Mouse (Mus musculus) midbrain, embryonic 11.5 days (tissue): ENCODE data around the gene Speer4b. TPM values are rescaled to one million over a fixed set of nuclear protein-coding genes. Genes with fewer than 3 reads are reported as not detected.
A peak's percentile ranks its signal among the peaks of the same experiment; 100 is the strongest.
"Not testable (repeated sequence)": the region's sequence is repeated elsewhere in the genome, so short reads cannot be mapped to it uniquely, and the experiment has no call there.

Source experiments
- ATAC-seq: fragments of 200-750 bp; cut with Nextera tagmentation; 2 replicates; pipeline ENCODE4 v1.8.0; 2017; ENCODE audit warnings: moderate TSS enrichment, moderate library complexity; ENCODE audit not compliant: low FRiP score
- DNase-seq: peaks from one replicate; pipeline ENCODE4 v3.0.0; 2015; ENCODE audit warnings: low spot score; ENCODE audit errors: missing footprints
- H3K27ac ChIP-seq: fragments of 300-500 bp; sonication (generic); 2 replicates; pipeline ENCODE4 v1.5.1; 2014; ENCODE audit warnings: low read depth, low read length
- H3K27me3 ChIP-seq: fragments of 300-500 bp; sonication (generic); 2 replicates; pipeline ENCODE4 v1.6.1; 2014; ENCODE audit warnings: mild to moderate bottlenecking, low read length, moderate library complexity, mixed read lengths; ENCODE audit not compliant: control insufficient read depth, insufficient read depth
- H3K36me3 ChIP-seq: fragments of 300-500 bp; sonication (generic); 2 replicates; pipeline ENCODE4 v1.6.1; 2014; ENCODE audit warnings: mild to moderate bottlenecking, low read length, moderate library complexity, mixed read lengths; ENCODE audit not compliant: control insufficient read depth, insufficient read depth
- H3K4me1 ChIP-seq: fragments of 300-500 bp; sonication (generic); 2 replicates; pipeline ENCODE4 v1.6.1; 2014; ENCODE audit warnings: low read length; ENCODE audit not compliant: control insufficient read depth, insufficient read depth
- H3K4me2 ChIP-seq: fragments of 300-500 bp; sonication (generic); 2 replicates; pipeline ENCODE4 v1.6.1; 2014; ENCODE audit warnings: mild to moderate bottlenecking, moderate library complexity
- H3K4me3 ChIP-seq: fragments of 300-500 bp; sonication (generic); 2 replicates; pipeline ENCODE4 v1.5.1; 2014; ENCODE audit warnings: low read depth, low read length
- H3K9ac ChIP-seq: fragments of 300-500 bp; sonication (generic); 2 replicates; pipeline ENCODE4 v1.6.1; 2014; ENCODE audit warnings: low read length
- H3K9me3 ChIP-seq: fragments of 300-500 bp; sonication (generic); 2 replicates; pipeline ENCODE4 v1.6.1; 2016; ENCODE audit warnings: low read length; ENCODE audit not compliant: control insufficient read depth
- WGBS: fragments of 180-500 bp; shearing (Covaris S2); extraction: QIAGEN DNeasy Blood & Tissue Kit; methylation state at CpG from one replicate; pipeline ENCODE4 v1.1.7; 2014; 5-methylcytosine and 5-hydroxymethylcytosine counted together
- polyA plus RNA-seq: library from polyadenylated mRNA; unstranded; fragments of >200 nt; fragmentation: Nextera tagmentation; extraction: Ambion mirVana; gene quantifications from 2 replicates; pipeline ENCODE4 v1.2.1, GENCODE M21; 2014

The Speer4b gene
- polyA plus RNA-seq = not detected in 2 replicates

DNA sequence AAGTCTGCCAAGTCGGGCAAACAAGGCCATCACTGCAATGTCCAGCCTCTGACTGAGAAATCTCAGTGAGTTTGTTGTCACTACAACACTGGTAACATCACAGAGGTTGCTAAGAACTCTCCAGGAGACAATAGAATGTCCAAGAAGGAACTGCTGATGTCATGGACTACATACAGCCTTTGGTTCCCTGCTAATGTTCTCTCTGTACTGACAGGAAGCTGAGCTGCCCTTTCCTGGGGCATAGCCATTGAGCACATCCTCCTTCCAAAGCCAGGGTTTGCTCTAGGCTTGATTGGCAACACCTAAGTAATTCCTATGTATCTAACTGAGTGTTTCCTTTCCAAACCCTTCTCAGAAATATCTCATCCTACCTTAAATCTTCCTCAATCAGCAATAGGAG, at the start of gene Speer4b:
Gene Speer4b (minus strand): TSS at position 101 of the 400 bp plus-strand sequence.
- 65% methylated on average over 1 of the region's 1 CpGs for WGBS
- H3K4me3 ChIP-seq, H3K4me1 ChIP-seq, H3K27me3 ChIP-seq, H3K4me2 ChIP-seq, ATAC-seq, H3K36me3 ChIP-seq, H3K9me3 ChIP-seq, H3K9ac ChIP-seq, H3K27ac ChIP-seq, DNase-seq: not testable (repeated sequence)

DNA sequence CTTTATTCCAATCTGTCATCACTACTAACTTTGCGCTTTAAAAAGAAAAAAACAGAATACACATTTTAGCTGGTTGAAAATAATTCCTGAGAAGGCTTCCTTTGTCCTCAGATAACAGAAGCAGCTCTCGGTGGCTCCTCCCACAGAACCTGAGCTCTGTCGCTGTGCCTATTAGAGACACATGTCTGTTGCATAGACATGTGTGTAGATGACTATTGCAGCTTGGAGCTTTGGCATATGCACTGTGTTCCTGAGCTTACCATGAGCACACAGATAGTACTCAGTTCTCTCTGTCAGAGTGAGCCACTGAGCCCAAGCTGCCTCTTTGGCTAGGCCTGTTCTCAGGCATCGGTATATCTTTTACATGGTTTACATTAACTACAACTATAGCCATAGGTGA, 48.1 kb upstream of the Speer4b start:
- Histone ChIP-seq H3K27me3 (no peaks in the 10 kb centered on the region), H3K4me3 (no peak overlapping the region), H3K36me3 (no peaks in the 10 kb centered on the region), H3K4me2 (no peak overlapping the region), H3K9me3 (no peaks in the 10 kb centered on the region), H3K9ac (no peak overlapping the region), H3K4me1 (no peaks in the 10 kb centered on the region), H3K27ac (no peak overlapping the region)
- WGBS = 92% methylated on average over 4 of the region's 4 CpGs
- no peak for ATAC-seq
- DNase-seq = no peak

DNA sequence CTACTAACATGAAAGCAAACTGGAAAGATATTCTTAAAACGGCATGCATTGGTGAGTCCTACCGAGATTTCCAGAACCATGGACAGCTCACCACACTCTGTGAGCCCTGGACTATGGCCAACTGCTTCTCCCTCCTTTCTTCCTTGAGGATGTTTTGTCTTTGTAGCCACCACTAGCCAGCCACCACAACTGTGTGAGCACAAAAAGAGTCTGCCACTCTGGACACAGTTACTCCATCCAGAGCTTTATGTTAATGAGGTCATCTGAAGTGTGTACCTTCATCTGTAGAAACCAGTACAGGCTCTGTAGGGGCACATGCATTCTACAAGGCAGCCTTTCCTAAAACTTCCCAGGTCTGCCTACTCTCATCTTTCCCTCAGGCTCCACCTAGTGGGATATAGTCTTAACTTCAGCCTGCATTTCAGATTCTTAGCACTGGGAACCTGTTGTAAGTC, 43.6 kb upstream of the Speer4b start:
- Histone ChIP-seq H3K9me3 (no peaks in the 10 kb centered on the region), H3K4me2 (no peak overlapping the region), H3K36me3 (no peaks in the 10 kb centered on the region), H3K27ac (no peak overlapping the region), H3K4me1 (no peaks in the 10 kb centered on the region), H3K27me3 (no peaks in the 10 kb centered on the region), H3K9ac (no peak overlapping the region), H3K4me3 (no peak overlapping the region)
- WGBS = 25% methylated on average over 2 of the region's 2 CpGs
- DNase-seq (peak; percentile 88), ATAC-seq (no peak)

DNA sequence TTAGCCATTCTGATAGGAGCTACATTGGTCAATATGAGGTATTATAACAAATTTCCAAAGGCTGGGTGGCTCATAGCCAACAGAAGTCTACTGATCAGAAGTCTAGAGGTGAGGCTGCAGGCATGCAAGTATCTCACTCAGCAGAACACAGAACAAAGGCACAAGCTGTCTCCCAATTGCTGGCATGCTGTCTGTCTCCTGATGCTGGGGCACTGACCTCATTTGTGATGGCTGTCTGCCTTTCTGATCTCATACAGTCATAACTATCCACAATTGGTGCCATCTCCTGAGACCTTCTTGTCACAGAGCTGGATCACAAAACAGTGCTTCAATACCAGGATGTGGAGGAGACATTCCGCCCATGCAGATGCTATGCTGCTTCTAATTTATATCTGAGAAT, 25.7 kb upstream of the Speer4b start:
- Histone ChIP-seq H3K27ac (no peak overlapping the region), H3K4me1 (no peaks in the 10 kb centered on the region), H3K36me3 (no peaks in the 10 kb centered on the region), H3K9me3 (no peaks in the 10 kb centered on the region), H3K27me3 (no peaks in the 10 kb centered on the region), H3K4me2 (no peak overlapping the region), H3K4me3 (no peak overlapping the region), H3K9ac (no peak overlapping the region)
- WGBS = 85% methylated on average over 1 of the region's 1 CpGs
- ATAC-seq (no peak), DNase-seq (no peak)

DNA sequence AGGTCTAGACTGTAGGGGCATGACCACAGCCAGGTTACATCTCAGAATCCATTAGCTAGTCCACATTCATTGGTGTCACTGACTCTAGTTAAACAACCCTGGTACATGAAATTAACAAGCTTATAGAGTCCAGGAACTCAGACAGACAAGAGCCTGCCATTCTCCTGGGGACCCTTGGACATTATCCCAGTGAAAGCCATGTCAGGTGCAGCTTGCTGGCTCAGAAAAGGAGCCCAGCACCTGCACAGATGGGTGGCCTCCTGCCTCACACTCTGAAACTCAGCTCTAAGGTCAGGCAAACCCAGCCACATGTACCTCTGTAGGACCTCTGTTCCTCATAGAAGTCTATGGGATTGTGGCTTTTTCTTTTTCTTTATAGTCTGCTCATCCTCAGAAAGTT, 17.5 kb upstream of the Speer4b start:
- Histone ChIP-seq H3K36me3 (no peaks in the 10 kb centered on the region), H3K9me3 (no peaks in the 10 kb centered on the region), H3K27ac (no peak overlapping the region), H3K4me1 (no peaks in the 10 kb centered on the region), H3K27me3 (no peaks in the 10 kb centered on the region), H3K9ac (no peak overlapping the region), H3K4me2 (no peak overlapping the region), H3K4me3 (no peak overlapping the region)
- peak; percentile 47 for DNase-seq
- no peak for ATAC-seq

DNA sequence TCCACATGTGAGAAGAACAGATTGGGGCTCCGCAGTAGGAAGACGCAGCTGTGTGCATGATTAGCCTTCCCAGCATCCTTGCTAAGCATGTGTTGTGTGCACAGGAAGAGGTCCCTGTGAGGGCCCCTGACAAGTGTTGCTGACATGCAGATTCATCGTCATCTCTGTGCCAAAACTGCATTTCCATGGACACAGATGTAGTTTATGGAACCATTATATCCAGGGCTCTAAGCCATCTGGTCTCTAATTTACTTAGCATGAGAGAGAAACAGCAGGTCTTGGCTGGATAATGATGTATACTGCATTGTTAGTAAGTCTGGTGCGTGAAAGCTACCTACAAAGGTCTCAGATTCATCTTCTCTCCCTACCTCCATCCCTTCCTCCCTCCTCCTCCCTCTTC, 10.3 kb downstream of the Speer4b start:
- Histone ChIP-seq H3K9ac (no peak overlapping the region), H3K4me3 (no peak overlapping the region), H3K27me3 (no peaks in the 10 kb centered on the region), H3K36me3 (no peaks in the 10 kb centered on the region), H3K4me1 (no peaks in the 10 kb centered on the region), H3K4me2 (no peak overlapping the region), H3K9me3 (no peaks in the 10 kb centered on the region), H3K27ac (no peak overlapping the region)
- ATAC-seq (no peak), DNase-seq (no peak)
- WGBS = 88% methylated on average over 4 of the region's 4 CpGs

DNA sequence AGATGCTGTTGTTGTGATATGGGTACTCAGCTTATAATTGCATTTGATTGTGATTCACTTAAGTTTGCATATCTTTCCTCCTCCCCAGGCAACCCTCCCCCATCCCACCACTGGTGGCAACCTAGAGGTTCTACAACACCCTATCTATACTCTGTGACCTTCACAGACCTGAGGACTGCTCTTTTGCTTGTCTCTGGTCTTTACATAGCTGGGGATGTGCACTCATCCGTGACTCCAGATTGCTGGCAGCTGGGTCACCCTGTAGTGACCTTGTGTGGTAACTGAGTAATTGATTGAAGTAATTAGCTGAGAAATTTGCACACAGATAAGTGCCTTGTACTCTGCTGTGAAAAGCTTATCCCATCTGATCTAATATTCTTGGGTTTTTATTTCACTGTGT, 15.1 kb downstream of the Speer4b start:
- Histone ChIP-seq H3K9ac (no peak overlapping the region), H3K9me3 (no peaks in the 10 kb centered on the region), H3K36me3 (no peaks in the 10 kb centered on the region), H3K4me1 (no peaks in the 10 kb centered on the region), H3K27me3 (no peaks in the 10 kb centered on the region), H3K4me2 (no peak overlapping the region), H3K27ac (no peak overlapping the region), H3K4me3 (no peak overlapping the region)
- no peak for ATAC-seq
- no peak for DNase-seq
- 66% methylated on average over 1 of the region's 1 CpGs for WGBS

DNA sequence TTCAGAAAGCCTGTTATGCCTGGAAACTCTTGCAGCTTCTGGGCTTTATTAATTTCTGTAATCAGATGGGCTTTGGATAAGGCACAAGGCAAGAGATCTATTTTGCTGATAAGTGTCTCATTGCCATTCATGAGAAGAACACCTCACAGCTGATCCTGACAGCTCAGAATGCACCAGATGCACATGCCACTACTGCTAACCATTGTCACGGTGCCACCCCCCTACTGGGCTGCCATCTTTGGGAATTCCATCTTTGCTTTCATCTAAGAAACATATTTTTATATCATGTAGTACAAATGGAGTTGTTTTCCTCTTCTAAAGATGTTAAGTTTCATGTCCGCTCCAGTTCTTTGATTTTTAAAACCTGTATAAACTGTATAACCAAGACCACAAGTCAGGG, 19.5 kb downstream of the Speer4b start:
- Histone ChIP-seq H3K4me3 (no peak overlapping the region), H3K27me3 (no peaks in the 10 kb centered on the region), H3K4me2 (no peak overlapping the region), H3K4me1 (no peaks in the 10 kb centered on the region), H3K9me3 (no peaks in the 10 kb centered on the region), H3K9ac (no peak overlapping the region), H3K27ac (no peak overlapping the region), H3K36me3 (no peaks in the 10 kb centered on the region)
- ATAC-seq = no peak
- WGBS = 76% methylated on average over 2 of the region's 2 CpGs
- DNase-seq = no peak

DNA sequence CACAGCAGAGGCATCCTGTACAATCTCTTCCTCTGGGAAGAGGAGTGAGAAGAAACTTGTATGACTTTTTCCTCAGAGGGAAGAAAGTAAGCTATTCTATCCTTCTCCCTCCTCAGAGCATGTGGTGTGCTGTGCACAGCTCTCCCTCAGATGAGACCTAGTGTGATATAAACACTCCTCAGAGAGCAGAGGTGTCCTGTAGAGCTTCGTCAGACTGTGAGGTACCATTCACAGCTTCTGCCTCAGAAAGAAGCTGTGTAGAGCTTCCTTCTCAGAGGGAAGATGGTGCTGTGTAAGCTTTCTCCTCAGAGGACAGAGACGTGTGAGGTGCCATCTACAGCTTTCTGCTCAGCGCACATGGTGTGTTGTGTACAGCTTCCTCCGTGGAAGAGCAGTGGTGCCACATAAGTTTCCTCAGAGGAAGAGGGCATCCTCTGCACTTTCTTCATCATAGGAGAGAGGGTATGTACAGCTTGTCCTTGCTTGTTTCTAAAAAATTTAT, 26.2 kb downstream of the Speer4b start:
- no peak overlapping the region for H3K4me2 ChIP-seq
- H3K27ac ChIP-seq = no peak overlapping the region
- no peak for DNase-seq
- no peak overlapping the region for H3K4me3 ChIP-seq
- no peaks in the 10 kb centered on the region for H3K4me1 ChIP-seq
- 86% methylated on average over 4 of the region's 4 CpGs for WGBS
- H3K9ac ChIP-seq = no peak overlapping the region
- H3K27me3 ChIP-seq = no peaks in the 10 kb centered on the region
- no peak for ATAC-seq
- no peaks in the 10 kb centered on the region for H3K9me3 ChIP-seq
- no peaks in the 10 kb centered on the region for H3K36me3 ChIP-seq

DNA sequence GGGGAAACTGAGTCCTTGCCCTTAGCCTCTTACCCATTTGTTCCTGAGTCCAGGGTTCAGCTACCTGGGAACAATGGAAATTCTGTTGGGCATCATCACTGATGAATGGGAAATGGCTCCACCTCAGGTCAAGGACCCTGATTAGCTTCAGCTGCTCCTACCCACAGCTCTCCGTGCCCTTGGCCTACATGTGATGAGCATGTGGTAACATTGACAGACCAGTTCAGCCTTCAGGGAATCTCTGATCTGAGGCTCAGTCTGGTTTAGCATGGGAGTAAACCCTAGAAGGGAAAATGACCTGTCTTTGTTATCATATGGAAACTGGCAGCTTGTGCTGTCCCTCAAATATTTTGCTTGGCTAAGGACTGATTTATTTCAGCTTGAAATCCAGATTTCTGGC, 43.6 kb downstream of the Speer4b start:
- Histone ChIP-seq H3K4me3 (no peak overlapping the region), H3K9ac (no peak overlapping the region), H3K36me3 (no peaks in the 10 kb centered on the region), H3K9me3 (no peaks in the 10 kb centered on the region), H3K4me2 (no peak overlapping the region), H3K4me1 (no peaks in the 10 kb centered on the region), H3K27ac (no peak overlapping the region), H3K27me3 (no peaks in the 10 kb centered on the region)
- WGBS = 80% methylated on average over 1 of the region's 1 CpGs
- DNase-seq (no peak), ATAC-seq (no peak)
